Mouse (Mus musculus) common myeloid progenitor, adult 5-6 weeks (primary cell): ENCODE data around the gene Txndc8. TPM values are rescaled to one million over a fixed set of nuclear protein-coding genes. Genes with fewer than 3 reads are reported as not detected.

Source experiments
- ATAC-seq: replicated peaks from 2 replicates; pipeline ENCODE4 v1.8.0; 2016; ENCODE audit warnings: low read depth, mild to moderate bottlenecking, moderate TSS enrichment, inconsistent platforms; ENCODE audit not compliant: poor library complexity, severe bottlenecking
- total RNA-seq: library from RNA; stranded (forward); fragments of 200-1000, 187-1606 nt; gene quantifications from 2 replicates; pipeline ENCODE4 v1.2.3, GENCODE M21; 2017

The Txndc8 gene
- total RNA-seq, 1 experiment from 2014 or later: not detected

- no peak for ATAC-seq
Measured at GRCm38 (mm10) chr4:57957200-57958085, 51.5 kb downstream of the Txndc8 start.

GRCm38 (mm10) chr4:57956029-57956960 lies 52.6 kb downstream of the Txndc8 start, which contains the start of gene Txn1:
Gene Txn1, minus strand, starts transcription at chr4:57956411.
- ATAC-seq: peak; percentile 81

- ATAC-seq: peak; percentile 21
Measured at GRCm38 (mm10) chr4:57955544-57955958, 53.4 kb downstream of the Txndc8 start.

DNA sequence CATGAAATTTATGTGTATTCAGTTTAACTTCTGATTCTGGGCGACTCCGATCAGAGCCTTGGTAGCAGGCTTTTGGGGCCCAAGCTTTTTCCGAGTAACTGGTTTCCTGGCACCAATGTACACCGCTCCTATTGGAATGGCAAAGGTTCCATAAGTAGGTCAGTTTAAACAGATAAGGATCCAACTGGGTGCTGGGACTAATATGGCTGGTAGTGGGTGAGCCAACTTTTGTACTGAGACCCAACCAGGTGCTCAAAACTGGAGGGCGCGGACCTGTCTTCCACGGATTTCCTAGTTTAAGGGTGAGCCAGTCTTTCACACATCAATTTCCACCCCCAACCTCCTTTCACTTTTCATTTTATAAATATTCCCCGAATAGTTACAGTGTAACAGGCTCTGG lies 53.9 kb downstream of the Txndc8 start:
- no peak for ATAC-seq

- no peak for ATAC-seq
Measured at GRCm38 (mm10) chr4:57954580-57954979, 54.3 kb downstream of the Txndc8 start.

DNA sequence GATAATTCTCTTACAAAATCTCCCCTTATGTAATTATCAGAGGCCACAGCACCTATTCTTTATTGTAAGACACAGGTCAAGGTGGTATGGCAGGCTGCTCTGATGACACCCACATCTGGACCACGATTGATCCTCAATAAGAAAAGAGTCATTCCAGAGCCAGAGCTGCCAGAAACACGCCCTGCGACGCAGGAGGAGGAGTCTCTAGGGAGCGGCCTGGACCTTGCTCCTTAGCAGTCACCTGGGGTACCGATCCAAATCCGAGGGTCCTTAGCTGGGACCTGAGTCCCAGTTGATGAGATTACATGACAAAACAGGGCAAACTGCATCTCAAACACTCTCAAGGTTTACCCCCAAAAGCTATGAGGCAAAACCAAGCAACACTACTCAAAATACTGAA lies 55.1 kb downstream of the Txndc8 start:
- ATAC-seq: no peak

DNA sequence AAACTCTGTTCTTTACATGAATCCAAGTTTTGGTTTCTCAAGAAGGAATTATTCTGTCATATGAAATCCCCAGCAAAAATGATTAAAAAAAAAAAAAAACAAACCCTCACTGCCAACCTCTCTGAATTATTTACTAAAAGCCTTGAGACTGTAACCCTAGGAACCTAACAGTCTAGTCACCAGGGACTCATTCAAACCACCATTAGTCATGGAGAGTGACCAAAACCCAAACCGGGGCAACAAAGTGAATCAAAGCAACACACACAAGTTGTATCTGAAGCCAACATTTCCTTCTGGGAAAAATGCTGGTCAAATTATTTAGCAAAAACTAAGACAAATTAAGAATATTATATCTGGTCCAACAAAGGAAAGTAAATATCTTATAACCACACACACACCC lies 56.0 kb downstream of the Txndc8 start:
- no peak for ATAC-seq

DNA sequence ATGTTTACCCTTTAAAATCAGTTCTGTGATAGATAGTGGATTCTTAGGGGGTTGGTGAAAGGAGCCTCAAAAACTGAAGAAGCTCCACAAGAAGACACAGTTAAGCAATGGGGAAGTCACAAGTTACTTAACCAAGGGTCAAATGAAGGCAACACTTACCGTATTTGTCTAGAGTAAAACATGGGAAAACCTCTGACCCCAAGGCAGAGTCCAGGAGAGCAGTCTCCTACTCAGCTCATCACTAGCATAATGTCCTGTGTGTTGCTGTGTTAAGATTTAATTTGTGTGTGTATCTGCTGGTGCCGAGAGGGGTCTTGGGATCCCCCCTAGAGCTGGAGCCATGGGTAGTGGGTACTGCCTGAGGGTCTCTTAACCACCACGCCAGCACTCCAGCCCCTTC lies 56.5 kb downstream of the Txndc8 start:
- ATAC-seq: no peak

- no peak for ATAC-seq
Measured at GRCm38 (mm10) chr4:57949866-57950265, 59.1 kb downstream of the Txndc8 start.

DNA sequence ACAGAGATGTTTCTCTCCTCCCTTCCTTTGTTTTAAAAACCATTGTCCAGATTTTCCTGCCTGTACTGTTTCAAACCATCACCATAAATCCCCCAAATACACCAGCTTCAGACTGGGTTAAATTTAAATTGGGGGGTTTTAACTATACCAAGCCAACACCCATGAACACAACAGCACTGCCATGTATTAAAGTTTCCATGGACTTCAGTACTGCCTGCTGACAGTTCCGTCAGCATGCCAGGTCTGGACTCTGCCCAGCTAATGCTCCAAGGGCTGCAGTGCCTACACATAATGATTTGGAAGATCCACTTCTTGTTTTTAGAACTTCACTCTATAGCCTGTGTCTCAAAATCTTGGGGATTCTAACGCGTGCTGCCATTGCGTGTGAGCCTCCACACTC lies 61.4 kb downstream of the Txndc8 start:
- no peak for ATAC-seq

DNA sequence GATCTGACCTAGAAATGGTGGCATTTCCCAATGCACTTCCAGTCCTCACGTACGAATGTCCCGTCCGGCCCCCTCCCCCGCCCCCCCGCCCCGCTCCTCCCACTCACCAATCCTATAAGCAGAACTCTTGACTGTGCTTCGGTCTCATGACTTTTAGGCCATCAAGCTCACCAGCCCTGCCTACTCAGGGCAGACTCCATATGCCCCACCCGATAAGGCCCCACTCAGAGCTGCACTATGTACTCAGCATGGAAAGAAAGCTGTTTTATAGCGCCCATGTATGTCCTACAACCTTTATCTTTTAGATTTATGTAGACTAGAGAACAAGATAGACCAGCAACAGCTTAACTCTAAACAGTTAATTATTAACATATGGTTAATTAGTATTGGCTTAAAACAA lies 61.9 kb downstream of the Txndc8 start:
- ATAC-seq: no peak

GRCm38 (mm10) chr4:57942892-57943291 lies 66.0 kb downstream of the Txndc8 start:
- ATAC-seq: no peak

DNA sequence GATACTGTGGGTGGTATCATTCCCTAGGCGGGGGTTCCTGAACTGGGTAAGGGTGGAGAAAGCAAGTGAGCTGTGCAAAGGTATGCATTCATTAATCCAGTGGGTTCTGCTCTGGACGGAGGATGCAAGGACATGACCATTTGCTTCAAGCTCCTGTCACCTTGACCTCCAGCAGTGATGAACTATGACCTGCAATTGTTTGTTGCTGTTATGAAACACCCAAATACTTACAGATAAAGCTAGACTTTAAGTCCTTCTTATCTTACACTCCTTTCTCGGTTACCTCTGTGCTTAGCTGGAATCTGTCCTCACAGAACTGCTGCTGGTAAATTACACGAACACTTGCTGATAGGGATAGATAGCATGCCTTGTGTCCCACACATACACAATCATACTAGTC lies 68.3 kb downstream of the Txndc8 start:
- no peak for ATAC-seq

GRCm38 (mm10) chr4:57937292-57937691 lies 71.6 kb downstream of the Txndc8 start:
- ATAC-seq: no peak

DNA sequence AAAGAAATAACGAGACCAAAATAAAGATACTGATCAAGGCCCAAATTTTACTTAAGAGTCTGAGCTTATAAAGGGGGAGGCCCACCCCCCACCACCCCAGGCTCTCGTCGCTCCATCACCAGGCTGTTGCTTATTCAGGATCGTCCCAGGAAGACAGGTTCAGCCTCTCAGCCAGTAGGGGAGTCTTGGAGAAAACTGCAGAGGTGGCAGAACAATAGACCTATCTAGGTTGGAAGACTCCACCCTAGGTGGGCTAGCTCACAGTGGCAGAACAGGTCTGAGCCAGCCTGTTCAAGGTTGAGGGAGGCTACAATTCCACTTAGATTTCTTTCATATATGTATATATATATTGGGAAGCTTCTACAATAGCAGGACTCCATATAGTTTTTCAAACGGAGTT lies 74.7 kb downstream of the Txndc8 start:
- ATAC-seq: no peak

Other genes with a start within 250 kb of the Txndc8 start
- not detected in 2 replicates for gene D630039A03Rik, start 92.8 kb downstream of the Txndc8 start, total RNA-seq
- gene Txn1, start 52.7 kb downstream of the Txndc8 start, total RNA-seq: 148 and 206 TPM in 2 replicates
- gene Svep1, start 197.7 kb upstream of the Txndc8 start, total RNA-seq: 0.05 TPM in 2 replicates